Mouse (Mus musculus): ENCODE results near the gene Cyp2d11.

DNA sequence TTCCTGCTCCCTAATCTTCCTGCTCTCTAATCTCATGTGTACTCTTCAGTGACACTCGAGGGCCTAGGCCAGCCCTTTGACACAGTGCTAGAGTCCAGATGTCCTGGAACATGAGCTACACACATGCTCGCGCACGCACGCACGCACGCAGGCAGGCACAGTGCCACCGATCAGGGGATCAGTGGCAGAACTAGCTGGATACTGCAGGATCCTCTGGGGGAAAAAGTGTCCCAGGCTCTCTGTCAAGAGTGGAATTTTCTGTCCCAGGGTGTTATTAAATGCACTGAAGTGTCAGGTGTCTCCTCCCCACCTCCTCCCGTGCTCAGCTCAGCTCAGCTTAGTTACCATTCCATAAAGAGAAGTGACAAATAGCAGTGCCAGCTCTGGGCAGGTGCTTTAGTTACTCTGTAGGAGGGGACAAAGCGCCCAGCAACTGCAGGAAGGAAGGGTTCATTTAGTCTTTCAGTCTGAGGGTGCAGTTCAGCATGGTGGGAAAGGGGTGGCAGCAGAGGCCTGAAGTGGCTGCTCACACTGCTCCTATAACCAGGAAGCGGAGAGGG lies 32.3 kb downstream of the Cyp2d11 start:
- TF ChIP-seq CTCF (IDR thresholded peaks at IDR 0.05; ENCODE audit: control insufficient read depth, insufficient read depth, insufficient read length): no peak
- no peak for TF ChIP-seq MYOD1 (IDR thresholded peaks at IDR 0.05; ENCODE audit: control insufficient read depth, insufficient read length, low read depth)
- no peak for TF ChIP-seq USF1 (IDR thresholded peaks at IDR 0.05; ENCODE audit: low read depth)
- no peak for TF ChIP-seq MAX (IDR thresholded peaks at IDR 0.05)
- no peak for TF ChIP-seq FOSL1 (IDR thresholded peaks at IDR 0.05; ENCODE audit: insufficient read depth, low read length, poor library complexity, severe bottlenecking)
- TF ChIP-seq CEBPB (IDR thresholded peaks at IDR 0.05; ENCODE audit: low read depth): no peak

Measured in C2C12 (cell line).